Mouse (Mus musculus) C2C12 (cell line): ENCODE results near the gene Drap1. TPM values are rescaled to one million over a fixed set of nuclear protein-coding genes. Genes with fewer than 3 reads are reported as not detected.
"Not testable (repeated sequence)": the region's sequence is repeated elsewhere in the genome, so short reads cannot be mapped to it uniquely, and the experiment has no call there.

Source experiments
- H3K27me3 ChIP-seq: one replicate; pipeline ENCODE4 v1.6.1; 2011; ENCODE audit not compliant: control insufficient read depth, insufficient read depth, insufficient read length
- H3K36me3 ChIP-seq: one replicate; pipeline ENCODE4 v1.6.1; 2011; ENCODE audit not compliant: control insufficient read depth, insufficient read depth
- H3K4me3 ChIP-seq: one replicate; pipeline ENCODE4 v1.5.1; 2011; ENCODE audit warnings: mild to moderate bottlenecking, control low read depth; ENCODE audit not compliant: poor library complexity, insufficient read depth, severe bottlenecking
- H3K79me2 ChIP-seq: one replicate; pipeline ENCODE4 v1.6.1; 2011; ENCODE audit not compliant: control insufficient read depth, insufficient read depth
- H3K79me3 ChIP-seq: one replicate; pipeline ENCODE4 v1.6.1; 2011; ENCODE audit warnings: low read depth, control low read depth
- H3ac ChIP-seq: one replicate; pipeline ENCODE3; 2011; ENCODE audit warnings: low read depth; ENCODE audit not compliant: control insufficient read depth, insufficient read length
- CEBPB ChIP-seq: IDR thresholded peaks from one replicate; pipeline ENCODE4 v1.6.1; 2011; ENCODE audit warnings: low read depth, mild to moderate bottlenecking, control low read depth, moderate library complexity
- CTCF ChIP-seq: IDR thresholded peaks from one replicate; pipeline ENCODE4 v1.5.1; 2011; ENCODE audit not compliant: control insufficient read depth, insufficient read depth, insufficient read length
- FOSL1 ChIP-seq: IDR thresholded peaks from one replicate; pipeline ENCODE4 v1.8.0; 2011; ENCODE audit warnings: mild to moderate bottlenecking, low read length; ENCODE audit not compliant: poor library complexity, insufficient read depth, severe bottlenecking
- MAX ChIP-seq: IDR thresholded peaks from one replicate; pipeline ENCODE4 v1.6.1; 2011; ENCODE audit warnings: mild to moderate bottlenecking, control low read depth
- MYOD1 ChIP-seq: IDR thresholded peaks from one replicate; pipeline ENCODE4 v1.6.1; 2011; ENCODE audit warnings: low read depth; ENCODE audit not compliant: control insufficient read depth, insufficient read length
- MYOG ChIP-seq: IDR thresholded peaks from one replicate; pipeline ENCODE4 v1.6.1; 2011; ENCODE audit not compliant: control insufficient read depth, insufficient read length; ENCODE audit errors: extremely low read depth
- USF1 ChIP-seq: IDR thresholded peaks from one replicate; pipeline ENCODE4 v1.6.1; 2011; ENCODE audit warnings: low read depth, mild to moderate bottlenecking, control low read depth, moderate library complexity
- polyA plus RNA-seq: library from polyadenylated mRNA; unstranded; fragments of >200 nt; fragmentation: generic; extraction: Trizol; gene quantifications from one replicate; pipeline ENCODE4 v1.2.1, GENCODE M21; 2012; ENCODE audit warnings: missing spikeins

Drap1 gene
- polyA plus RNA-seq, 1 experiment: 428 TPM

- H3K27me3 ChIP-seq: no peaks in the 10 kb centered on the region
- no peaks in the 10 kb centered on the region for H3K79me2 ChIP-seq
- no peaks in the 10 kb centered on the region for H3K79me3 ChIP-seq
- TF ChIP-seq MYOG: no peak
- TF ChIP-seq CTCF: no peak
- no peak for TF ChIP-seq MYOD1
- TF ChIP-seq USF1: no peak
- no peak for TF ChIP-seq CEBPB
- no peak for TF ChIP-seq FOSL1
- no peak for TF ChIP-seq MAX
- H3K4me3 ChIP-seq: no peak overlapping the region
- H3ac ChIP-seq: no peak overlapping the region
- no peaks in the 10 kb centered on the region for H3K36me3 ChIP-seq
Observed at GRCm38 (mm10) chr19:5408057-5409001, 16.4 kb downstream of the Drap1 start.

DNA sequence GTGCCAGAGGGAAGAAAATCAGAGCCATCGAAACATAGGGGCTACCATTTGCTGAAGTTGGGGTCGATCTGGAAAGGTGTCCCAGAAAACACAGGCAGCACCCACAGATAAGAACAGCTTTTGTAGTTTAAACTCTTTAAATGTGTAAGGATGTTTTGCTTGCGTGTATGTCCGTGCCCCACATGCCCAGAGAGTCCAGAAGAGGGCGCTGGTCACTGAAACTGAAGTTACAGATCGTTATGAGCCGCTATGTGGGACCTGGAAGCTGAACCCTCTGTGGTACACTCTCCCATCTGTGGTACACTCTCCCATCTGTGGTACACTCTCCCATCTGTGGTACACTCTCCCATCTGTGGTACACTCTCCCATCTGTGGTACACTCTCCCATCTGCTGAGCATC lies 17.6 kb downstream of the Drap1 start:
- no peaks in the 10 kb centered on the region for H3K79me3 ChIP-seq
- H3ac ChIP-seq: no peak overlapping the region
- H3K4me3 ChIP-seq: no peak overlapping the region
- no peaks in the 10 kb centered on the region for H3K27me3 ChIP-seq
- TF ChIP-seq MAX (no peak), FOSL1 (no peak), CTCF (peak; percentile 31)
- H3K36me3 ChIP-seq: no peaks in the 10 kb centered on the region
- no peaks in the 10 kb centered on the region for H3K79me2 ChIP-seq

DNA sequence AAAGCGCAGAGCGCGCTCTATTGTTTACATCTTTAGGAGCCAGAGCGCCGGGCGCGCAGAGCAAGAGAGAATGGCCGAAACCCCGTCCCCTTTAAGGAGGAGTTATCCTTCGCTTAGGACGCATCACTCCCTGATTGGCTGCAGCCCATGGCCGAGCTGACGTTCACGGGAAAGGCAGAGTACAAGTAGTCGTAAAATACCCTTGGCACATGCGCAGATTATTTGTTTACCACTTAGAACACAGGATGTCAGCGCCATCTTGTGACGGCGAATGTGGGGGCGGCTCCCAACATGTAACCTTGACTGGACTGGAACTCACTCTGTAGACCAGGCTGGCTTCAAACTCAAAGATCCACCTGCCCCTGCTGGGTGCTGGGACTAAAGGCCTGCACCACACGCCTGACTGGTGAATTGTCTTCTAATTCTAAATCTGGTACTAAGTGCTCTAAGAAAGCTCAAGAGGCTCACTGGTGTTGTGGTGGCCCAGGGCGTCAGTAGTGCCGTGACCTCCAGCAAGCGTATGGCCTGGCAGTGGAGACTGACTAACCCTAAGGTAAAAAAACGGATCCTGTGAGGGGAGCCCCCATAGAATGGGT lies 18.1 kb downstream of the Drap1 start:
- H3K79me3 ChIP-seq, H3K4me3 ChIP-seq, H3ac ChIP-seq, H3K36me3 ChIP-seq, H3K27me3 ChIP-seq, H3K79me2 ChIP-seq: not testable (repeated sequence)

DNA sequence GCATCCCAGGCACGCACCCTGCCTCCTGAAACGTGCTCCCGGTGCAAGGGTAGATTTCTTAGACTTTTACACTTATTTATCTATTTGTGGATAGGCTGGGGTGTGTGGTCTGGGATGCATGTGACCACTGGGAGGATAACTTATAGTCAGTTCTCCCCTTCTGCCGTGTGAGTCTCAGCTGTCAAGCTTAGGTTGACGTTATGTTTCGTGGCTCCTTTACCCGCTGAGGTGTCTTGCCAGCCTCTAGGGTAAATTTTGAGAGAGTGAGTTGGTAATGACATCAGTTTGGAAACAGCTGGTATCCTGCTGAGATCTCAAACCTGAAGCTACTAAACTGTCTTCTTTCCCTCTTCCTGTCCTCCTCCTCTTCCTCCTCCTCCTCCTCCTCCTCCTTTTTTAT lies 18.9 kb downstream of the Drap1 start:
- no peaks in the 10 kb centered on the region for H3K36me3 ChIP-seq
- no peaks in the 10 kb centered on the region for H3K79me2 ChIP-seq
- H3K27me3 ChIP-seq: no peaks in the 10 kb centered on the region
- TF ChIP-seq USF1 (no peak), CEBPB (no peak), CTCF (no peak), FOSL1 (no peak), MYOG (no peak), MAX (no peak), MYOD1 (no peak)
- no peaks in the 10 kb centered on the region for H3K79me3 ChIP-seq
- no peak overlapping the region for H3K4me3 ChIP-seq
- no peak overlapping the region for H3ac ChIP-seq

GRCm38 (mm10) chr19:5402293-5402692 lies 22.5 kb downstream of the Drap1 start, which contains the start of gene Tsga10ip:
Tsga10ip (minus strand) TSS chr19:5402526.
- TF ChIP-seq CEBPB (no peak), MAX (no peak), FOSL1 (no peak), MYOG (no peak), CTCF (no peak), USF1 (no peak), MYOD1 (no peak)
- H3K27me3 ChIP-seq: no peaks in the 10 kb centered on the region
- no peak within 1 kb of the TSS for H3K4me3 ChIP-seq
- no peaks in the 10 kb centered on the region for H3K79me3 ChIP-seq
- H3ac ChIP-seq: no peak within 1 kb of the TSS
- no peaks in the 10 kb centered on the region for H3K79me2 ChIP-seq
- no peaks in the 10 kb centered on the region for H3K36me3 ChIP-seq

DNA sequence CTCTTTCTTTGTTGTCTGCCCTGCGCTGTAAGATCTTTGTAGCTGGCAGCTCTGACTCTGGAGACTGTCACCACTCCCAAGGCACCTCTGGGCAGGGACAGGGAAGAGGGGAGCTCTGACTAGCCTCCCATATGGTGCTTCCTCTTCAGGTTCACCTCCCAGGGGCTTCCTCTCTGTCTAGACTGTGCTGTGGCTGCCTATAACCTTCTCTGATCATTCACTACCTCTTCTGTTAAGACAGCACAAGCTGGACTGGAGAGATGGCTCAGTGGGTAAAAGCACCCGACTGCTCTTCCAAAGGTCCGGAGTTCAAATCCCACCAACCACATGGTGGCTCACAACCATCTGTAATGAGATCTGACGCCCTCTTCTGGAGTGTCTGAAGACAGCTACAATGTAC lies 23.7 kb downstream of the Drap1 start:
- H3K36me3 ChIP-seq: not testable (repeated sequence)

More for the DNA sequence above, 23.7 kb downstream of the Drap1 start:
- H3K79me3 ChIP-seq, H3K27me3 ChIP-seq, H3K79me2 ChIP-seq, H3K4me3 ChIP-seq, H3ac ChIP-seq: not testable (repeated sequence)
